Mouse (Mus musculus): ENCODE measurements around the gene Tmem259.

DNA sequence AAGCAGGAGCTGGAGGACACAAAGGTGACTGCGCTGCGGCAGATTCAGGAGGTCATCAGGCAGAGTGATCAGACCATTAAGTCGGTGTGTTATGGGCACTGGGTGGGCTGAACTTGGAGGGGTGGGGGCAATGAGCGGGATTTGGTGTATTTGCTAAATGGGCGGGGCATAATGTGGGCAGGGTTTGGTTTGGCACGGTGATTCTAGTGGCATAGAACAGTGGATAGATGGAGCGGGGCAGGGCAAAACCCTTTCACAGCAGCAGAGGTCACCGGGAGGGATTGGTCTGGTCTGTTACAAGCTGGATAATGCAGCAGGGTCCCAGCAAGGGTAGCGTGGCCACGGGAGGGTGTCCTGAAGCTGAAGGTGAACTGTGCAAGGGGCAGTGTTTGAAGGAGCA is 41.3 kb upstream of the Tmem259 start:
- TF ChIP-seq POLR2A (IDR thresholded peaks at IDR 0.05; ENCODE audit: low read depth, low read length) (no peak), CTCF (conservative IDR thresholded peaks at IDR 0.05; ENCODE audit: insufficient read depth, insufficient read length, low read depth, low read length) (no peak)
